Mouse (Mus musculus) cerebellum, postnatal 10 days (tissue): ENCODE data around the gene Zfp64.
"Not testable (repeated sequence)": the region's sequence is repeated elsewhere in the genome, so short reads cannot be mapped to it uniquely, and the experiment has no call there.

Experiments used
- DNase-seq, 2 experiments: peaks; one replicate each; pipeline ENCODE4 v3.0.0; 2021; ENCODE audit warnings: mixed read lengths in 2 of 2

Zfp64 gene

GRCm38 (mm10) chr2:168892057-168892456 lies 63.3 kb downstream of the Zfp64 start:
- no peak for DNase-seq

GRCm38 (mm10) chr2:168884641-168885040 lies 70.7 kb downstream of the Zfp64 start:
- DNase-seq = no peak

GRCm38 (mm10) chr2:168882997-168883396 lies 72.4 kb downstream of the Zfp64 start:
- DNase-seq = no peak

GRCm38 (mm10) chr2:168881927-168882326 lies 73.5 kb downstream of the Zfp64 start:
- peak; percentile 62 to 70 for DNase-seq

GRCm38 (mm10) chr2:168879573-168879972 lies 75.8 kb downstream of the Zfp64 start:
- DNase-seq = no peak

GRCm38 (mm10) chr2:168878708-168879107 lies 76.7 kb downstream of the Zfp64 start:
- no peak for DNase-seq

- DNase-seq = no peak
These were observed 77.2 kb downstream of the Zfp64 start for GRCm38 (mm10) chr2:168878158-168878557.

- DNase-seq = peak; percentile 83 to 89
These were observed 78.8 kb downstream of the Zfp64 start for GRCm38 (mm10) chr2:168876631-168877030.

GRCm38 (mm10) chr2:168874498-168874897 lies 80.9 kb downstream of the Zfp64 start:
- DNase-seq = peak in 1 of 2 experiments; percentile 25

GRCm38 (mm10) chr2:168871767-168872511 lies 83.4 kb downstream of the Zfp64 start:
- DNase-seq = no peak

GRCm38 (mm10) chr2:168870480-168870879 lies 84.9 kb downstream of the Zfp64 start:
- DNase-seq = peak; percentile 46 to 57

- no peak for DNase-seq
These were observed 88.4 kb downstream of the Zfp64 start for GRCm38 (mm10) chr2:168866942-168867341.

- no peak for DNase-seq
These were observed 89.0 kb downstream of the Zfp64 start for GRCm38 (mm10) chr2:168866436-168866835.

- DNase-seq = no peak
These were observed 90.5 kb downstream of the Zfp64 start for GRCm38 (mm10) chr2:168864905-168865304.

- no peak for DNase-seq
These were observed 92.7 kb downstream of the Zfp64 start for GRCm38 (mm10) chr2:168862694-168863093.

GRCm38 (mm10) chr2:168860922-168861740 lies 94.3 kb downstream of the Zfp64 start:
- no peak for DNase-seq

- DNase-seq = no peak
These were observed 95.2 kb downstream of the Zfp64 start for GRCm38 (mm10) chr2:168860032-168860691.

- DNase-seq = peak; percentile 38 to 45
These were observed 98.7 kb downstream of the Zfp64 start for GRCm38 (mm10) chr2:168856638-168857037.

GRCm38 (mm10) chr2:168854777-168855176 lies 100.6 kb downstream of the Zfp64 start:
- no peak for DNase-seq

GRCm38 (mm10) chr2:168853869-168854268 lies 101.5 kb downstream of the Zfp64 start:
- not testable (repeated sequence) for DNase-seq

GRCm38 (mm10) chr2:168851545-168851944 lies 103.8 kb downstream of the Zfp64 start:
- DNase-seq = no peak

GRCm38 (mm10) chr2:168848553-168848952 lies 106.8 kb downstream of the Zfp64 start:
- DNase-seq = peak; percentile 62 to 75

- DNase-seq = no peak
These were observed 109.1 kb downstream of the Zfp64 start for GRCm38 (mm10) chr2:168846180-168846720.
